Mouse (Mus musculus): ENCODE data around the gene Lpcat3.
"Not testable (repeated sequence)": the region's sequence is repeated elsewhere in the genome, so short reads cannot be mapped to it uniquely, and the experiment has no call there.

The Lpcat3 gene

GRCm38 (mm10) chr6:124662477-124663423, at the start of gene Lpcat3:
TSS of gene Lpcat3 (plus strand) at chr6:124663027.
- peak; percentile 99 to 100 for DNase-seq

GRCm38 (mm10) chr6:124625612-124626011, 37.2 kb upstream of the Lpcat3 start:
- no peak for DNase-seq

GRCm38 (mm10) chr6:124626184-124626583, 36.6 kb upstream of the Lpcat3 start:
- DNase-seq, result not testable (repeated sequence)

- DNase-seq, result no peak
Observed at GRCm38 (mm10) chr6:124630763-124631162, 32.1 kb upstream of the Lpcat3 start.

GRCm38 (mm10) chr6:124635985-124636384, 26.8 kb upstream of the Lpcat3 start, which contains the start of gene C1s2:
TSS of gene C1s2 (minus strand) at chr6:124636085.
- not testable (repeated sequence) for DNase-seq

GRCm38 (mm10) chr6:124636858-124637460, 25.9 kb upstream of the Lpcat3 start:
- DNase-seq, result not testable (repeated sequence)

- no peak for DNase-seq
Observed at GRCm38 (mm10) chr6:124640041-124640440, 22.8 kb upstream of the Lpcat3 start.

- peak; percentile 79 to 81 for DNase-seq
Observed at GRCm38 (mm10) chr6:124640997-124641396, 21.8 kb upstream of the Lpcat3 start.

- no peak for DNase-seq
Observed at GRCm38 (mm10) chr6:124646394-124646793, 16.4 kb upstream of the Lpcat3 start.

- DNase-seq, result no peak
Observed at GRCm38 (mm10) chr6:124655893-124656292, 6.9 kb upstream of the Lpcat3 start.

- no peak for DNase-seq
Observed at GRCm38 (mm10) chr6:124658067-124658466, 4.8 kb upstream of the Lpcat3 start.

- no peak for DNase-seq
Observed at GRCm38 (mm10) chr6:124661156-124661806, 1.5 kb upstream of the Lpcat3 start.

- DNase-seq, result no peak
Observed at GRCm38 (mm10) chr6:124661995-124662394, 832 bp upstream of the Lpcat3 start.

GRCm38 (mm10) chr6:124663424-124663795, 583 bp downstream of the Lpcat3 start:
- DNase-seq, result no peak

- no peak for DNase-seq
Observed at GRCm38 (mm10) chr6:124664256-124664655, 1.4 kb downstream of the Lpcat3 start.

GRCm38 (mm10) chr6:124665011-124665410, 2.2 kb downstream of the Lpcat3 start:
- no peak for DNase-seq

GRCm38 (mm10) chr6:124669234-124669859, 6.5 kb downstream of the Lpcat3 start:
- DNase-seq, result peak; percentile 85

- peak; percentile 37 to 49 for DNase-seq
Observed at GRCm38 (mm10) chr6:124670281-124670900, 7.6 kb downstream of the Lpcat3 start.

- no peak for DNase-seq
Observed at GRCm38 (mm10) chr6:124672100-124672499, 9.3 kb downstream of the Lpcat3 start.

- DNase-seq, result peak; percentile 75 to 76
Observed at GRCm38 (mm10) chr6:124673619-124674018, 10.8 kb downstream of the Lpcat3 start.

- no peak for DNase-seq
Observed at GRCm38 (mm10) chr6:124674591-124674990, 11.8 kb downstream of the Lpcat3 start.

GRCm38 (mm10) chr6:124676171-124676570, 13.3 kb downstream of the Lpcat3 start:
- DNase-seq, result no peak
